ENCODE assay signal across 10 mouse cellular contexts in the genomic region with DNA sequence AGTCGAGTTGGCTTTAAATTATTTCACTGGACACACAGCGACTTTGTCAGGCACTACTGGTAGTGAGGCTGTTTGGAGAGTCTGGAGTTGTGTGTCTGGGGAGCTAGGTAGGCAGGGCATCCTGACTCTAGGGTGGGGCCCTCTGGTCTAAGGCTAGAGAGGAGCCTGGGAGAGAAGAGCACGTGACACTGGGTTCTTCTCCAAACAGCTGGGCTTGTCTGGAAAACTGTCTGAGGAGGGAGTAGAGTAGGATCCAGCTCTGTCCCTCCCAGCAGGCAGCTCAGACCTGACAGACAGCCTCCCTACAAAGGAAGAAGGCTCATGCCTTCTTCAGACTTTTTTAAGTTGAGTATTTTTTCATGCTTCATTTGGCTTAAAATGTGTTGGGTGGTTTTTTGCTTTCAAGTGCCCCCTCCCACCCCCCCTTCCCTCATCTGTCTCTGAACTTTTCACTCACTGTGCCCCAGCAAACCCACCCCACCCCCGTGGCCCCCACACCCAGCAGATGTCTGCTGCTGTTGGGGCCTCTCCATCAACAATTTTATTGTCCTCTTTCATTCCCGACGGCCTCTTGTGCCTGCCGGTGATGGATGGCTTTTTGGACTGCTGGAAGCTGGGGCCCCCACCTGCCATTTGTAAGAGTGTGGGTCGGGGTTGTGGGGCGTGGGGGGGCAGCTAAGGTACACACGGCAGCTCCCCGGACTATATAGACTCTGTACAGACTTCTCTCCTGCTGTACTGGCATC. TPM values are rescaled to one million over a fixed set of nuclear protein-coding genes. Genes with fewer than 3 reads are reported as not detected.
DNase-seq lines count a peak whose midpoint lies in the region; ATAC-seq and TF ChIP-seq lines count a peak whose summit lies in the region.
"Had no signal": no experiment of that assay in that cellular context is flagged by ENCODE, and none has a peak within 500 bp of the region (broad histone marks: within the 10 kb centered on the region; RNA-seq: fewer than 3 reads in every experiment).

No protein-coding gene starts in this region.

- no peak overlapping the region for H3K27ac ChIP-seq in liver, embryonic 12.5 days
- no peak overlapping the region for H3K27ac ChIP-seq in liver, postnatal 0 days (ENCODE audit: low read depth)
- H3K27ac ChIP-seq in heart, embryonic 15.5 days: peak overlapping the region; percentile 5
- H3K27ac ChIP-seq: hindbrain, embryonic 15.5 days had no signal

- no peak for DNase-seq in liver, postnatal 0 days
- DNase-seq in embryo, embryonic 11 days: peak; percentile 58
- peak; percentile 19 to 37 for DNase-seq in lung, postnatal 4 days
- DNase-seq in spleen, postnatal 10 days (ENCODE audit: low spot score in 2 of 2): no peak
- DNase-seq in left cerebral cortex, postnatal 14 days (ENCODE audit: low spot score in 2 of 2): no peak
- no peak for DNase-seq in layer of hippocampus, postnatal 10 days (ENCODE audit: low spot score in 2 of 2)

- no peak overlapping the region for H3K9ac ChIP-seq in liver, embryonic 12.5 days
- H3K9ac ChIP-seq in liver, postnatal 0 days (replicated peaks): no peak overlapping the region; the same call in 1 of the 2 replicates
- H3K9ac ChIP-seq in heart, embryonic 15.5 days: no peak overlapping the region
- H3K9ac ChIP-seq: hindbrain, embryonic 15.5 days had no signal

- no peak for TF ChIP-seq CTCF in liver, postnatal 0 days (IDR thresholded peaks at IDR 0.05; ENCODE audit: low read depth)

- TF ChIP-seq EP300 in liver, postnatal 0 days (IDR thresholded peaks at IDR 0.05; ENCODE audit: low read depth): no peak

- ATAC-seq in liver, embryonic 12.5 days: no peak
- ATAC-seq in liver, postnatal 0 days: no peak
- 0 out of 2 replicates have a peak, but pooled peaks have one; percentile 25 for ATAC-seq in heart, embryonic 15.5 days (replicated peaks; ENCODE audit: insufficient number of reproducible peaks, insufficient read depth, low FRiP score, low read depth)

- H3K9me3 ChIP-seq in liver, embryonic 12.5 days (replicated peaks): no peaks in the 10 kb centered on the region
- no peaks in the 10 kb centered on the region for H3K9me3 ChIP-seq in liver, postnatal 0 days (ENCODE audit: low read length)
- no peaks in the 10 kb centered on the region for H3K9me3 ChIP-seq in heart, embryonic 15.5 days (replicated peaks)
- H3K9me3 ChIP-seq: hindbrain, embryonic 15.5 days had no signal

- no peaks in the 10 kb centered on the region for H3K36me3 ChIP-seq in liver, embryonic 12.5 days
- no peaks in the 10 kb centered on the region for H3K36me3 ChIP-seq in liver, postnatal 0 days (replicated peaks; ENCODE audit: insufficient read depth, low read length)
- H3K36me3 ChIP-seq in heart, embryonic 15.5 days: no peaks in the 10 kb centered on the region
- H3K36me3 ChIP-seq: hindbrain, embryonic 15.5 days had no signal

- H3K27me3 ChIP-seq in liver, embryonic 12.5 days (replicated peaks): peaks cover 63% of the 10 kb centered on the region
- peaks cover 21% of the 10 kb centered on the region for H3K27me3 ChIP-seq in liver, postnatal 0 days (ENCODE audit: insufficient read depth, low read length)
- no peaks in the 10 kb centered on the region for H3K27me3 ChIP-seq in heart, embryonic 15.5 days
- H3K27me3 ChIP-seq: Patski had no signal

- H3K4me2 ChIP-seq in liver, embryonic 12.5 days: 0 out of 2 replicates have a peak overlapping the region, but pooled peaks have one; percentile 10
- H3K4me2 ChIP-seq in liver, postnatal 0 days (ENCODE audit: low read depth, low read length): no peak overlapping the region
- H3K4me2 ChIP-seq in heart, embryonic 15.5 days: peak overlapping the region; percentile 6
- H3K4me2 ChIP-seq: hindbrain, embryonic 15.5 days had no signal

- peaks cover 18% of the 10 kb centered on the region for H3K4me1 ChIP-seq in liver, embryonic 12.5 days
- peaks cover 11% of the 10 kb centered on the region for H3K4me1 ChIP-seq in liver, postnatal 0 days (ENCODE audit: insufficient read depth)
- H3K4me1 ChIP-seq in heart, embryonic 15.5 days (replicated peaks): peaks cover 41% of the 10 kb centered on the region

- no peak overlapping the region for H3K4me3 ChIP-seq in liver, embryonic 12.5 days
- H3K4me3 ChIP-seq in liver, postnatal 0 days (ENCODE audit: low read depth, low read length): no peak overlapping the region
- H3K4me3 ChIP-seq in heart, embryonic 15.5 days: no peak overlapping the region
- H3K4me3 ChIP-seq: hindbrain, embryonic 15.5 days had no signal

- intact Hi-C loops in left cerebral cortex, postnatal 14 days (cut with DNase I): no loop called here

- 4% methylated on average over 11 of the region's 11 CpGs for WGBS in liver, embryonic 12.5 days (ENCODE audit: insufficient replicate concordance)
- WGBS in liver, postnatal 0 days (ENCODE audit: insufficient replicate concordance): 9% methylated on average over 11 of the region's 11 CpGs
- WGBS in heart, embryonic 15.5 days: 12% methylated on average over 11 of the region's 11 CpGs

RNA-seq across cellular contexts. Expression of a gene that starts 5.7 kb away (rescaled TPM):
- polyA plus RNA-seq in liver, embryonic 12.5 days (2016; fragmentation: Nextera tagmentation; extraction: Ambion mirVana): 0.27 and 0.32 TPM in 2 replicates
- 0.11 and 0.12 TPM in 2 replicates for polyA plus RNA-seq in liver, postnatal 0 days (2015; fragmentation: Nextera tagmentation; extraction: Ambion mirVana)
- polyA plus RNA-seq in heart, embryonic 15.5 days (2015; fragmentation: Nextera tagmentation; extraction: Ambion mirVana): 1.1 and 1.2 TPM in 2 replicates
- 1 to 10 TPM; 2.9 to 3.1 TPM for total RNA-seq in left cerebral cortex, postnatal 14 days (2021)
- total RNA-seq in layer of hippocampus, postnatal 10 days (2021): 1 to 10 TPM; 5.8 to 6.5 TPM

RNA-seq across cellular contexts. Expression of a gene that starts 50.2 kb away (rescaled TPM):
- 16.0 and 16.8 TPM in 2 replicates for polyA plus RNA-seq in liver, embryonic 12.5 days (2016; fragmentation: Nextera tagmentation; extraction: Ambion mirVana)
- polyA plus RNA-seq in liver, postnatal 0 days (2015; fragmentation: Nextera tagmentation; extraction: Ambion mirVana): 1.5 and 2.3 TPM in 2 replicates
- polyA plus RNA-seq in heart, embryonic 15.5 days (2015; fragmentation: Nextera tagmentation; extraction: Ambion mirVana): 0.43 TPM in 1 of 2 replicates, not detected in the other
- not detected for total RNA-seq in left cerebral cortex, postnatal 14 days (2021)
- total RNA-seq in layer of hippocampus, postnatal 10 days (2021): not detected
- polyA plus RNA-seq: Patski had no signal

Comparison
In these comparisons a context has a peak if more than half of its experiments do, and no peak if none do; other contexts are left out.
1. DNase-seq: peak in embryo, embryonic 11 days (single experiment) and lung, postnatal 4 days (2 of 2); none in liver, postnatal 0 days (single experiment), spleen, postnatal 10 days (0 of 2), left cerebral cortex, postnatal 14 days (0 of 2) and layer of hippocampus, postnatal 10 days (0 of 2).